Mouse (Mus musculus): ENCODE results near the gene Tbx19. TPM values are rescaled to one million over a fixed set of nuclear protein-coding genes. Genes with fewer than 3 reads are reported as not detected.

Gene Tbx19
- polyA plus RNA-seq, 1 experiment = 0.08 TPM

DNA sequence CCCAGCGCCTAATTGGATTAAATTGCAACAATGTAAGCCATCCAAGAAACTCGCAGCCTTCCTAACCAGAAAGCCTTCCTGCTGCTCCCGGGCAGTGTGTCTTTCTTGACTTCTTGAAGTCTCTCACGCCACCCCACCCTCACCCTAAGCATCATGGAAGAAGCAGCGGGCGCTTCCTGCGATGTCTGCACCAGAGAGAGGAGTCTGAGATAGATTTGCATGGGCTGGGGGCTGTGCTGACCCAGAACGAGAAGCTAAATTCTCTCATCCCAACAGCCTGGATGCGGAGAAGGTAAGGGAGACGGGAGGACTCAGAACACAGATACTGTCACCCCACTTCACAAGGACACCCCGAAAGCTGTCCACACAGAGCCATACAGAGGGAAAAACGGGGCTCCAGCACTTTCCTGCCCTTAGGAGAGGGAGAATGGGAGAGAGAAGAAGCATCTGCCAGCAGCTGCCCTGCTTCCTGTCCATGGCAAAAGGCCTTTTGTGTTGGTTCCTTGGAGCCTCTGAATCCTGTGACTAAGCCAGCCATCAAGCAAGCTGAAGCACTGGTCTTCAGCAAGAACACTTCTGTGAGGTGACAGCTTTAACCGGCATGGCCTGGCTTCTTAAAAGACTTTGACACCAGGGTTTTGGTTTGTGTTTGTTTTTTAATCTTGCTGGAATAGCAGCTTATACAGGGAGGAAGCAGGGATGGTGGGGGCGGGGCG lies 41.4 kb downstream of the Tbx19 start:
- TF ChIP-seq CTCF (IDR thresholded peaks at IDR 0.05; ENCODE audit: extremely low read depth, insufficient read length, insufficient replicate concordance, low read depth, low read length) (no peak), POLR2A (IDR thresholded peaks at IDR 0.05; ENCODE audit: low read depth, low read length) (no peak)
- Histone ChIP-seq H3K4me1 (ENCODE audit: control insufficient read depth, insufficient read depth, insufficient read length, low read length) (no peaks in the 10 kb centered on the region), H3K4me3 (ENCODE audit: low read depth, low read length) (no peak overlapping the region), H3K27ac (ENCODE audit: insufficient read depth, low read depth, low read length) (no peak overlapping the region), H3K36me3 (ENCODE audit: control insufficient read depth, insufficient read depth, low read length) (no peaks in the 10 kb centered on the region), H3K27me3 (ENCODE audit: control insufficient read depth, insufficient read depth, low read length) (no peaks in the 10 kb centered on the region)
- WGBS = 84% methylated on average over 15 of the region's 15 CpGs

- H3K36me3 ChIP-seq (ENCODE audit: control insufficient read depth, insufficient read depth, low read length) = no peaks in the 10 kb centered on the region
- H3K4me1 ChIP-seq (ENCODE audit: control insufficient read depth, insufficient read depth, insufficient read length, low read length) = no peaks in the 10 kb centered on the region
- no peak overlapping the region for H3K4me3 ChIP-seq (ENCODE audit: low read depth, low read length)
- 33% methylated on average over 17 of the region's 17 CpGs for WGBS
- H3K27ac ChIP-seq (ENCODE audit: insufficient read depth, low read depth, low read length) = no peak overlapping the region
- TF ChIP-seq CTCF (IDR thresholded peaks at IDR 0.05; ENCODE audit: extremely low read depth, insufficient read length, insufficient replicate concordance, low read depth, low read length) = no peak
- TF ChIP-seq POLR2A (IDR thresholded peaks at IDR 0.05; ENCODE audit: low read depth, low read length) = no peak
- H3K27me3 ChIP-seq (ENCODE audit: control insufficient read depth, insufficient read depth, low read length) = no peaks in the 10 kb centered on the region
These were observed 46.0 kb downstream of the Tbx19 start for GRCm38 (mm10) chr1:165114460-165115175.

- H3K27me3 ChIP-seq (ENCODE audit: control insufficient read depth, insufficient read depth, low read length) = no peaks in the 10 kb centered on the region
- TF ChIP-seq POLR2A (IDR thresholded peaks at IDR 0.05; ENCODE audit: low read depth, low read length) = no peak
- no peak for TF ChIP-seq CTCF (IDR thresholded peaks at IDR 0.05; ENCODE audit: extremely low read depth, insufficient read length, insufficient replicate concordance, low read depth, low read length)
- 59% methylated on average over 11 of the region's 11 CpGs for WGBS
These were observed 46.9 kb downstream of the Tbx19 start for GRCm38 (mm10) chr1:165113700-165114099.

GRCm38 (mm10) chr1:165110659-165111058 lies 49.9 kb downstream of the Tbx19 start:
- Histone ChIP-seq H3K36me3 (ENCODE audit: control insufficient read depth, insufficient read depth, low read length) (no peaks in the 10 kb centered on the region), H3K27ac (ENCODE audit: insufficient read depth, low read depth, low read length) (no peak overlapping the region), H3K27me3 (ENCODE audit: control insufficient read depth, insufficient read depth, low read length) (no peaks in the 10 kb centered on the region), H3K4me3 (ENCODE audit: low read depth, low read length) (no peak overlapping the region), H3K4me1 (ENCODE audit: control insufficient read depth, insufficient read depth, insufficient read length, low read length) (no peaks in the 10 kb centered on the region)
- WGBS = 33% methylated on average over 2 of the region's 2 CpGs
- no peak for TF ChIP-seq POLR2A (IDR thresholded peaks at IDR 0.05; ENCODE audit: low read depth, low read length)
- no peak for TF ChIP-seq CTCF (IDR thresholded peaks at IDR 0.05; ENCODE audit: extremely low read depth, insufficient read length, insufficient replicate concordance, low read depth, low read length)

More at GRCm38 (mm10) chr1:165113700-165114099, 46.9 kb downstream of the Tbx19 start:
- Histone ChIP-seq H3K4me3 (ENCODE audit: low read depth, low read length) (no peak overlapping the region), H3K27ac (ENCODE audit: insufficient read depth, low read depth, low read length) (no peak overlapping the region), H3K4me1 (ENCODE audit: control insufficient read depth, insufficient read depth, insufficient read length, low read length) (no peaks in the 10 kb centered on the region), H3K36me3 (ENCODE audit: control insufficient read depth, insufficient read depth, low read length) (no peaks in the 10 kb centered on the region)

DNA sequence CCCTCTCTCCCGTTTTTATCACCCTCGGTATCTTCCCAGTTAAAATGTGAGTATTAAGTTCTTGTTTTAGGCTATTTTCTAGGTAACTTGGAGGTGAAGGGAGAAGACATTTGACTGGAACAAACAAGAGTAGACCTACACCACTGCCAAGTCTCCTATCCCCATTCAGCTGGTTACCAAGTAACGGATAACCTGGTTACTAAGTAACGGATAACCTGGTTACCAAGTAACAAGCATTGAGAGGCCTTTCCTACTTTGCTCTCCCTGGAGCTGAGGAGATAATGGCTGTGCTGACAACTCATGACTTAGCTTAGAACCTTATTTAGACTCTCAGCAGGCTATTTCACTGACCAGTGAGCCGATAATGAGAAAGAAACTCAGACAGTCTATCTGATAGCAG lies 51.4 kb downstream of the Tbx19 start:
- Histone ChIP-seq H3K4me1 (ENCODE audit: control insufficient read depth, insufficient read depth, insufficient read length, low read length) (no peaks in the 10 kb centered on the region), H3K36me3 (ENCODE audit: control insufficient read depth, insufficient read depth, low read length) (no peaks in the 10 kb centered on the region), H3K4me3 (ENCODE audit: low read depth, low read length) (no peak overlapping the region), H3K27ac (ENCODE audit: insufficient read depth, low read depth, low read length) (no peak overlapping the region), H3K27me3 (ENCODE audit: control insufficient read depth, insufficient read depth, low read length) (no peaks in the 10 kb centered on the region)
- WGBS = 39% methylated on average over 5 of the region's 5 CpGs
- TF ChIP-seq POLR2A (IDR thresholded peaks at IDR 0.05; ENCODE audit: low read depth, low read length) = no peak
- no peak for TF ChIP-seq CTCF (IDR thresholded peaks at IDR 0.05; ENCODE audit: extremely low read depth, insufficient read length, insufficient replicate concordance, low read depth, low read length)

DNA sequence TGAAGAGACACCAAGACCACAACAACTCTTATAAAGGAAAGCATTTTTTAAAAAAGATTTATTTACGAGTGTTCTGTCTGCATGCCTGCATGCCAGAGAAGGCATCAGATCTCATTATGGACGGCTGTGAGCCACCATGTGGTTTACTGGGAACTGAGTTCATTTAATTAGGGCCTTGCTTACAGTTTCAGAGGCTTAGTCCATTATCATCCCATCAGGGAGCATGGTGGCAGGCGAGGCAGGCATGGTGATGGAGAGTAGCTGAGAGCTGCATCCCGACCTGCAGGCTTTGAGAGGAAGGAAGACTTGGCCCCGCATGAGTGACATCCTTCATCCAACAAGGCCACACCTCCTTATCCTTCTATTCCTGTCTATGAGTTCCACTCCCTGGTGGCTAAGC lies 52.1 kb downstream of the Tbx19 start:
- TF ChIP-seq CTCF (IDR thresholded peaks at IDR 0.05; ENCODE audit: extremely low read depth, insufficient read length, insufficient replicate concordance, low read depth, low read length) = no peak
- TF ChIP-seq POLR2A (IDR thresholded peaks at IDR 0.05; ENCODE audit: low read depth, low read length) = no peak
- no peaks in the 10 kb centered on the region for H3K36me3 ChIP-seq (ENCODE audit: control insufficient read depth, insufficient read depth, low read length)
- no peaks in the 10 kb centered on the region for H3K4me1 ChIP-seq (ENCODE audit: control insufficient read depth, insufficient read depth, insufficient read length, low read length)
- H3K27me3 ChIP-seq (ENCODE audit: control insufficient read depth, insufficient read depth, low read length) = no peaks in the 10 kb centered on the region
- 72% methylated on average over 5 of the region's 5 CpGs for WGBS
- H3K27ac ChIP-seq (ENCODE audit: insufficient read depth, low read depth, low read length) = no peak overlapping the region
- H3K4me3 ChIP-seq (ENCODE audit: low read depth, low read length) = no peak overlapping the region

DNA sequence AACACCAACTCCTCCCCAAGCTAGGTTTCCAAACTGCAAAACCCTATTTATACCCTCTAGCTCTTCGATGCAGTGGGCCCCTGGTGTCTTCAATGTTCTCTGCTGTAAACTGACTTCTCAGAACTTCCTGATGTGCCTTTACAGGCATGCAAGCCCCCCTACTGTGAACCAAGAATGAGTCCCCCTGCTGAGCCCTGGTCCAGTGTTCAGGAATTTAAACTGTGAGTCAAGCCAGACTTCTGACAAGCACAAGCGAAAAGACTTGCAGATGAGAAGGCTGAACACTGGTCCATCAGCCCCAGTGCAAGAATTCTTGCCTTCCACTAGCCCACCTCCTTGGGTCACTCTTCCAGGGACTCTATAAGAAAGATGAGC lies 54.6 kb downstream of the Tbx19 start:
- H3K27ac ChIP-seq (ENCODE audit: insufficient read depth, low read depth, low read length) = no peak overlapping the region
- no peaks in the 10 kb centered on the region for H3K4me1 ChIP-seq (ENCODE audit: control insufficient read depth, insufficient read depth, insufficient read length, low read length)
- 78% methylated on average over 2 of the region's 2 CpGs for WGBS
- H3K36me3 ChIP-seq (ENCODE audit: control insufficient read depth, insufficient read depth, low read length) = no peaks in the 10 kb centered on the region
- no peak overlapping the region for H3K4me3 ChIP-seq (ENCODE audit: low read depth, low read length)
- no peaks in the 10 kb centered on the region for H3K27me3 ChIP-seq (ENCODE audit: control insufficient read depth, insufficient read depth, low read length)
- TF ChIP-seq POLR2A (IDR thresholded peaks at IDR 0.05; ENCODE audit: low read depth, low read length) (no peak), CTCF (IDR thresholded peaks at IDR 0.05; ENCODE audit: extremely low read depth, insufficient read length, insufficient replicate concordance, low read depth, low read length) (no peak)

Data from small intestine, adult 2 months (tissue).